Mouse (Mus musculus): ENCODE data around the gene Flt3l. TPM values are rescaled to one million over a fixed set of nuclear protein-coding genes. Genes with fewer than 3 reads are reported as not detected.

Gene Flt3l
- polyA plus RNA-seq, 1 experiment from 2014 or later: 0.71 TPM

DNA sequence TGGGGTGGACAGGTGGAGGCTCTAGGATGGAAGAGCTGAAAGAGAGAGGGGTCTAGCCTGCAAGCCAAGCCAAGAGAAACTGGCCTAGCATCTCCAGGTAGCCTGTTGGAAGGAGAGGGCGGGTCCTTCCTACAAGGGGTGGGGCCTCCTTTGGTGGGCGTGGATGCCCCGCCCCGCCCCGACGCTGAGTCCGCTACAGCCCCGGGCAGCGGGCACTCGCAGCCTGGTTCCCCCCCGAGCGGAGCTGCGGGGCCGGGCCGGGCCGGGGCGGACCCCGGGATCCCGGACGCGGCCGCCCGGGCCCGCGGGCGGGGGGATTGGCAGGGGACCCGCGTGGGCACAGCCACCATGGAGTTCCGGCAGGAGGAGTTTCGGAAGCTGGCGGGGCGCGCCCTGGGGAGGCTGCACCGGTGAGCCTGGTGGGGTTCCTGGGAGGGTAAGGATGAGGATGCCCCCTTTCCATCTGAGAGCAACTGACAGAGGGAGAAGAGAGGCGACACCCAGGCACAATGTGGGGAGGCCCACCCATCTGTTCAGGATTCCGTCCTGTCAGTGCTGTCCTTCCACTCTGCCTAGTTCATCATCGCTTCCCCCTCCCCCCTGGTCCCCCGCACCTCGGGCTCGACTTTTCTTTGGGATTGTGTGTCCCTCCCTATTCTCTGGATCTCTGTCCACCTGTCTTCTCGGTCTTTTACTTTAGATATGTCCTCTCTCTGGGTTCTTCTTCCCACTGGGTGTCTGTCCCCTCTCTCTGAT, 27.7 kb upstream of the Flt3l start, which contains the start of gene Slc17a7:
Gene Slc17a7, plus strand, starts transcription at position 215 of the 756 bp plus-strand sequence.
- H3K27me3 ChIP-seq: peaks cover 67% of the 10 kb centered on the region
- peaks cover 15% of the 10 kb centered on the region; the same call in 1 of the 2 replicates for H3K4me1 ChIP-seq (replicated peaks)
- H3K4me3 ChIP-seq (replicated peaks): peak within 1 kb of the TSS; percentile 44
- no peak for ATAC-seq (ENCODE audit: insufficient number of reproducible peaks, insufficient read depth, low FRiP score, low TSS enrichment, low read depth)
- 2% methylated on average over 41 of the region's 41 CpGs for WGBS
- peak within 1 kb of the TSS; percentile 61 for H3K9ac ChIP-seq (replicated peaks)
- peaks cover 7% of the 10 kb centered on the region; the same call in 1 of the 2 replicates for H3K9me3 ChIP-seq
- peaks cover 19% of the 10 kb centered on the region for H3K36me3 ChIP-seq
- H3K4me2 ChIP-seq: peak within 1 kb of the TSS; percentile 70
- no peak within 1 kb of the TSS for H3K27ac ChIP-seq

DNA sequence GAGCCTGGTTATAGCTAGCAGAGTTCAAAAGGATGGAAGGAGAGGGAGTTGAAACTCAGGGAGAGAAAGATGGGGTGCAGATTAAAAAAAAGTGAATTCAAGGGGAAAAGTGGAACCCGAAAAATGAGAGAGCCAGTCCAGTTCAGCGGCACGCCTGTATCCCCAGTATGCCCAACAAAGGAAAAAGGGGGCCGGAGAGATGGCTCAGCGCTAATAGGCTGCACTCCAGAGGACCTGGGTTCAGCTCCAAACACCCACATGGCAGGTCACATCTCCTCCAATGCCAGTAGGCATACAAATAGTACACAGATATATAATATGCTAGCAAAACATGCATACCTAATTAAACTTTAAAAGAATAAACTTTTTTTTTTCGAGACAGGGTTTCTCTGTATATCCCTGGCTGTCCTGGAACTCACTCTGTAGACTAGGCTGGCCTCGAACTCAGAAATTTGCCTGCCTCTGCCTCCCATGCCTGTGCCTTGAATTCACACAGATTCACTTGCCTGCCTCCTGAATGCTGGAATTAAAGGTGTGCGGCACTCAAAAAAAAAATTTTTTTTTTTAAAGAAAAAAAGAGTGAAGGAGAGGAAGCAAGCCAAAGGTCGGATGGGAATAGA, 26.9 kb upstream of the Flt3l start:
- peaks cover 3% of the 10 kb centered on the region; the same call in 1 of the 2 replicates for H3K9me3 ChIP-seq
- ATAC-seq (ENCODE audit: insufficient number of reproducible peaks, insufficient read depth, low FRiP score, low TSS enrichment, low read depth): no peak
- peaks cover 15% of the 10 kb centered on the region; the same call in 1 of the 2 replicates for H3K4me1 ChIP-seq (replicated peaks)
- no peak overlapping the region; the same call in 1 of the 2 replicates for H3K9ac ChIP-seq (replicated peaks)
- WGBS: 72% methylated on average over 9 of the region's 9 CpGs
- H3K27ac ChIP-seq: no peak overlapping the region
- H3K4me2 ChIP-seq: peak overlapping the region; percentile 70; the same call in 1 of the 2 replicates
- H3K36me3 ChIP-seq: peaks cover 27% of the 10 kb centered on the region
- H3K27me3 ChIP-seq: peaks cover 58% of the 10 kb centered on the region
- H3K4me3 ChIP-seq (replicated peaks): no peak overlapping the region

DNA sequence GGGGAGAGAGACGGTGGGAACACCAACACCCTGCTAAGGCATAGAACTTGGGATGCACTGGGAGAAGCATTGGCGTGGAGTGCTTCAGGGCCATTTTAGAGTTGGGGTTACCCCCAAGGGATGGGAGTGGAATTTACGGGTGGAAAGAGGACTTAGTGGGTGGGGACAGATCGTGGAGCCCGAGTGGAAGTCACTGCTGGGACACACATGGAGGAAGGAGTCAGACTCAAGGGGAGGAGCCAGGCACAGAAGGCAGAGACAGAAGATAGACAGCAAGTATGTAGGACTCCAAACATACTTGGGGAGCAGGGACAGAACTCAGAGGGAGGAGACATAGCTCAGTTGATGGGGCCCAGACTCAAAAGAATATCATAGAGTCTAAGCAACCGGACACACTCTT, 26.3 kb upstream of the Flt3l start:
- H3K9me3 ChIP-seq: peaks cover 3% of the 10 kb centered on the region; the same call in 1 of the 2 replicates
- H3K4me1 ChIP-seq (replicated peaks): peaks cover 15% of the 10 kb centered on the region; the same call in 1 of the 2 replicates
- 28% methylated on average over 6 of the region's 6 CpGs for WGBS
- peaks cover 33% of the 10 kb centered on the region for H3K36me3 ChIP-seq
- H3K4me2 ChIP-seq: peak overlapping the region; percentile 70
- no peak overlapping the region for H3K27ac ChIP-seq
- peak; percentile 48 for ATAC-seq (ENCODE audit: insufficient number of reproducible peaks, insufficient read depth, low FRiP score, low TSS enrichment, low read depth)
- no peak overlapping the region; the same call in 1 of the 2 replicates for H3K9ac ChIP-seq (replicated peaks)
- H3K4me3 ChIP-seq (replicated peaks): peak overlapping the region; percentile 40
- H3K27me3 ChIP-seq: peaks cover 53% of the 10 kb centered on the region

DNA sequence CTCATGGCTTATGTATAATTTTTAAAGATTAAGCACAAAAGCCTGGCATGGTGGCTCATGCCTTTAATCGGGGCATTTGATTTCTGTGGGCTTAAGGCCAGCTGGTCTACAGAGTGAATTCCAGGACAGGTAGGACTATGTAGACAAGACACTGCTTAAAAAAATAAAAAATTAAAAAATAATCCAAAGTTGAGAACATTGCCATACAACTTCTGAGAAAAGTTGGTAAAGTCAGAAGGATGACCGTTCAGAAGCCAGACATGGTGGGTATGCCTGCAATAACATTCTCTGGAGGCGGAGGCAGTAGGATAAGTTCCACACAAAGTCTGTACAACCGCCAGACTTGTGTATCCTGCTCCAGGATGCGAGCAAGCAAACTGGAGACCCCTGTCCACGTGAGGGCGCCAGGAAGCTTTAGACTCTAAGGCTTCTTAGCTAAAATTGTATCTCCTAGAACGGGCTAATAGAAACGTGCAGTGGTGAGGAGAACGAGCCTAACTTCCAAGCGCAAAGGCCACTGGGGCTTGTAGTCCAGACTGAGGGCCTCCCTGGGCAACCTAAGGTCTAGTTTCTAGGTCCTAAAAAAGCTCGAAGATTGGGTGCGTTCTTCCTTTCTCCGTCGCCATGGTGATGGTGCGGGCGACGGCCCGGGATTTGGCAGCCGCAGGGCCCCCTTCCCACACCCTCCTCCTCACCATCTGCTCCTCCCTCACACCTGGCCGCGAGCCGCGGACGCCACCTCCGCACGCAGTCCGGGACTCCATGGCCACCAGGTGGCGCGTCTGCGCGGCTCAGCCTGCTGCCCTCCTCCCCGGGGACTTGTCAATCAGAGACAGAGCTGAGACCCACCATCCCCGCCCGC, 25.6 kb upstream of the Flt3l start:
- ATAC-seq (ENCODE audit: insufficient number of reproducible peaks, insufficient read depth, low FRiP score, low TSS enrichment, low read depth): peak; percentile 88
- peaks cover 39% of the 10 kb centered on the region for H3K36me3 ChIP-seq
- peaks cover 46% of the 10 kb centered on the region for H3K27me3 ChIP-seq
- H3K4me1 ChIP-seq (replicated peaks): peaks cover 15% of the 10 kb centered on the region; the same call in 1 of the 2 replicates
- H3K9me3 ChIP-seq: peaks cover 2% of the 10 kb centered on the region; the same call in 1 of the 2 replicates
- no peak overlapping the region; the same call in 1 of the 2 replicates for H3K9ac ChIP-seq (replicated peaks)
- WGBS: 4% methylated on average over 35 of the region's 35 CpGs
- H3K4me3 ChIP-seq (replicated peaks): peak overlapping the region; percentile 40
- peak overlapping the region; percentile 70 for H3K4me2 ChIP-seq
- no peak overlapping the region for H3K27ac ChIP-seq

DNA sequence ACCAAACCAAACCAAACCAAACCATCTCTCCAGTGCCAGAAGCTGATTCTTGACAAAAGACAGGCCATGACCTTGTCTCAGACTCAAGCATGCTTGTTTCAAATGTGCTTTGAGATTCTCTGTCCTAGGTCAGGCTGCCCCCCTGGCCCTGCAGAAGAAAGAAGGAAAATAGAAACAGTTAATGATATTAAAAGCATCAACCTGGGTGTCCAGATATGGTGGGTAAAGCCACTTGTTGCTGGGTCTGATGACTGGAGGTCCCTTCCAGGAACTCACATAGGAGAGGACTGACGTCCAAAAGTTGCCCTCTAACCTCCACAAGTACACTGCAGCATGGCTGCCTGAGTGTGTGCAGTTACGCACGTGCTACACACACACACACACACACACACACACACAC, 24.6 kb upstream of the Flt3l start:
- no peak overlapping the region for H3K27ac ChIP-seq
- peaks cover 15% of the 10 kb centered on the region; the same call in 1 of the 2 replicates for H3K4me1 ChIP-seq (replicated peaks)
- H3K9me3 ChIP-seq: no peaks in the 10 kb centered on the region
- H3K4me3 ChIP-seq (replicated peaks): no peak overlapping the region
- peaks cover 36% of the 10 kb centered on the region for H3K27me3 ChIP-seq
- no peak overlapping the region for H3K4me2 ChIP-seq
- ATAC-seq (ENCODE audit: insufficient number of reproducible peaks, insufficient read depth, low FRiP score, low TSS enrichment, low read depth): no peak
- peaks cover 44% of the 10 kb centered on the region for H3K36me3 ChIP-seq
- no peak overlapping the region for H3K9ac ChIP-seq (replicated peaks)
- 96% methylated on average over 3 of the region's 3 CpGs for WGBS

DNA sequence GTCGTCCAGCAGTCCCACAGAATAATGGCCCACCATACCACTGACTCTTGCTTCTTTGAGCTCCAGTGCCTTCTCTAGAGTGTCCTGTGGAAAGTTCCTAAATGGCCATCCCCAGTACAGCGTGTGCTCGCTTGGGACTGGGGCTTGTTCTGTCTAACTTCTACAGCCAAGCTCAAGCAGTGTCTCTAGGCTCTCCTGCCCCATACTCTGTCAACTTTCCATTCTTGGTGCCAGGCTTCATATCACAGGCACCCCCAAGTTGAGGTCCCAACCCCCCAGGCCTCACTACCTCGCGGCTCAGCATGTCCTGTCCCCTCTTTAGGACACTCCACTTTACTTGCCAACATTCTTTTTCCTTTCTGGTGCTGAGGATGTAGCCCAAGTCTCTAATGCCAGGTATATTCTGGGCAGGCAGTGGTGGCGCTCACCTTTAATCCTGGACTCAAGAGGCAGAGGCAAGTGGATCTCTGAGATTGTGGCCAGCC, 24.1 kb upstream of the Flt3l start:
- ATAC-seq (ENCODE audit: insufficient number of reproducible peaks, insufficient read depth, low FRiP score, low TSS enrichment, low read depth): no peak
- Histone ChIP-seq H3K27me3 (peaks cover 31% of the 10 kb centered on the region), H3K4me1 (replicated peaks) (peaks cover 18% of the 10 kb centered on the region; the same call in 1 of the 2 replicates), H3K4me2 (no peak overlapping the region), H3K9me3 (no peaks in the 10 kb centered on the region), H3K36me3 (peaks cover 45% of the 10 kb centered on the region), H3K4me3 (replicated peaks) (no peak overlapping the region), H3K27ac (no peak overlapping the region), H3K9ac (replicated peaks) (no peak overlapping the region)
- WGBS: 95% methylated on average over 6 of the region's 6 CpGs

DNA sequence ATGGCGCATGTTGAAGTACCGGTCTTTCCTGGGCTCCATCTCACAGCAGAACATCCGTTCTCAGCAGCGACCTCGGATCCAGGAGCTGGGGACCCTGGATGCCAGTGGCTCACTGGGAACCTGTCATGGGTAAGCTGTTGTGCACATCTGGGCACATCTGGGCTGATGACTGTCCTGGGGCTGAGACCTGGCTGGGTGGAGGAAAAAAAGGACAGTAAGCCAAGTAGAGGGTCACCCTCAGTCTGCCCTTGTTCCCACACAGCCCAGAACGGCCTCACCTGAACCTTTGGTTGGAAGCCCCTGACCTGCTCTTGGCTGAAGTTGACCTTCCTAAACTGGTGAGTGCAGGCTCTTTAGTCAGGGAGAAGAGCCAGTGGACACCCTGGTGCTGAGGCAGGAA, 22.8 kb upstream of the Flt3l start:
- Histone ChIP-seq H3K4me3 (replicated peaks) (no peak overlapping the region), H3K36me3 (peaks cover 45% of the 10 kb centered on the region), H3K9ac (replicated peaks) (no peak overlapping the region), H3K9me3 (no peaks in the 10 kb centered on the region), H3K4me1 (replicated peaks) (peaks cover 23% of the 10 kb centered on the region), H3K27me3 (peaks cover 17% of the 10 kb centered on the region), H3K27ac (no peak overlapping the region), H3K4me2 (no peak overlapping the region)
- WGBS: 91% methylated on average over 6 of the region's 6 CpGs
- no peak for ATAC-seq (ENCODE audit: insufficient number of reproducible peaks, insufficient read depth, low FRiP score, low TSS enrichment, low read depth)

DNA sequence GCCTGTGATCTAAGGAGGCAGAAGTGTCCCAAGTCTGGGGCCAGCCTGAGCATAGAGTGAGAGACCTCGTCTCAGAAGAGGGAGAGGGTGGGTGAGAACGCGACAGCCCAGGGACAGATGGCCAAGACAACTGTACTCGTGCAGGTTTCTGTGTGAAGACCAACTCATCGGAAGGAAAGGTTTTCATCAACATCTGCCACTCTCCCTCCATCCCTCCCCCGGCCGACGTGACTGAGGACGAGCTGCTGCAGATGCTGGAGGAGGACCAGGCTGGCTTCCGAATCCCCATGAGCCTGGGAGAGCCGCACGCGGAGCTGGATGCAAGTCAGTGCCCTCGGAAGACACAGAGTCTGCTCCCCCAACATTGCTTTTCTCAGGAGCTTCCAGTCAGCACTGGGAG, 21.2 kb upstream of the Flt3l start:
- Histone ChIP-seq H3K4me3 (replicated peaks) (no peak overlapping the region), H3K9ac (replicated peaks) (no peak overlapping the region), H3K27me3 (peaks cover 2% of the 10 kb centered on the region), H3K4me2 (no peak overlapping the region), H3K4me1 (replicated peaks) (peaks cover 22% of the 10 kb centered on the region), H3K9me3 (no peaks in the 10 kb centered on the region), H3K27ac (no peak overlapping the region), H3K36me3 (peaks cover 45% of the 10 kb centered on the region)
- WGBS: 88% methylated on average over 14 of the region's 14 CpGs
- ATAC-seq (ENCODE audit: insufficient number of reproducible peaks, insufficient read depth, low FRiP score, low TSS enrichment, low read depth): no peak

DNA sequence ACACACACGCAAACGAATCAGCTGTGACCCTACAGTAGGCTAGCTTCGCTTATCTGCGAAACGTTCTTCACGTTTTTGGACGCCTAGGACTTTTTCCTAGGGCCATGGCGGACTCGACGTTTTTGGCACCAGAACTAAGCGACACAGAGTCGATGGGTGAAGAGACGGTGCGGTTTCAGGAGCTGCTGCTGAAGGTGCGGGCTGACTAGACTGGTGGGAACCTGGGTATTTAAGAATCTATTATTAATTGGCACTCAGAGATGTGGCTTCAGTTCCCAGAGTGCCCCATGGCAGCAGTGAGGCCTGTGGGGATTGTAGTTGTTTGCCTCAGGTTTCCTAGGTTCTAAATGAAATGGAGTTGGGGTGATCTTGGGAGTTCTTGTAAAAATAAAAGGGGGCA, 20.0 kb upstream of the Flt3l start:
- 94% methylated on average over 15 of the region's 15 CpGs for WGBS

DNA sequence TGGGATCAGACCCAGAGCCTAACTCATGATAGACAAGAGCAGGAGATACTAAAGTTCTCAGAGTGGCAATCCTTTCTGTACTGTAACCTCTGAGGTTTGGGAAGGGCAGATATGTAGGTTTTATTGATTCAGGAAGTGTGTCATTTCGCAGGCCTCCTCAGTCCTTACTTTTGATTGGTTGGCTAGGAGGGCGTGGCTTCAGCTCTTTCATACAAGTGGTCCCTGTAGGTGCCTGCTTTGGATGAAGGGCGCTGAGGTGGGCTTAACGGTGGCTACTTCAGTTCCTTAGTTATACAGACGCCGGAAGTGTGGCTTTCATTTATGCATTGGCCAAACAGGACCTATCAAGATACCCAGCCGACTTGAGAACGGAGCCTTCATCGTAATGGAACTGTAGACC, 19.4 kb upstream of the Flt3l start:
- Histone ChIP-seq H3K36me3 (peaks cover 43% of the 10 kb centered on the region), H3K9me3 (no peaks in the 10 kb centered on the region), H3K4me3 (replicated peaks) (no peak overlapping the region), H3K4me2 (no peak overlapping the region; the same call in 1 of the 2 replicates), H3K27ac (no peak overlapping the region), H3K9ac (replicated peaks) (0 out of 2 replicates have a peak overlapping the region, but pooled peaks have one; percentile 14), H3K27me3 (no peaks in the 10 kb centered on the region), H3K4me1 (replicated peaks) (peaks cover 24% of the 10 kb centered on the region)
- 83% methylated on average over 9 of the region's 9 CpGs for WGBS
- no peak for ATAC-seq (ENCODE audit: insufficient number of reproducible peaks, insufficient read depth, low FRiP score, low TSS enrichment, low read depth)

More for the DNA sequence above, 20.0 kb upstream of the Flt3l start:
- no peak overlapping the region for H3K9ac ChIP-seq (replicated peaks)
- no peak for ATAC-seq (ENCODE audit: insufficient number of reproducible peaks, insufficient read depth, low FRiP score, low TSS enrichment, low read depth)
- H3K36me3 ChIP-seq: peaks cover 45% of the 10 kb centered on the region
- peaks cover 18% of the 10 kb centered on the region for H3K4me1 ChIP-seq (replicated peaks)
- H3K27ac ChIP-seq: no peak overlapping the region
- H3K4me2 ChIP-seq: no peak overlapping the region
- no peak overlapping the region for H3K4me3 ChIP-seq (replicated peaks)
- no peaks in the 10 kb centered on the region for H3K9me3 ChIP-seq
- no peaks in the 10 kb centered on the region for H3K27me3 ChIP-seq
